Mouse (Mus musculus) myocyte (in vitro differentiated cells): ENCODE results near the gene Rai1. TPM values are rescaled to one million over a fixed set of nuclear protein-coding genes. Genes with fewer than 3 reads are reported as not detected.

Experiments
- H3K27me3 ChIP-seq: one replicate; pipeline ENCODE4 v1.6.1; 2011; ENCODE audit not compliant: control insufficient read depth, insufficient read depth, insufficient read length
- H3K36me3 ChIP-seq: one replicate; pipeline ENCODE4 v1.6.1; 2011; ENCODE audit not compliant: control insufficient read depth, insufficient read depth
- H3K4me2 ChIP-seq: one replicate; pipeline ENCODE4 v1.6.1; 2011; ENCODE audit warnings: low read depth, control low read depth
- H3K4me3 ChIP-seq: one replicate; pipeline ENCODE4 v1.5.1; 2011; ENCODE audit warnings: mild to moderate bottlenecking, control low read depth, moderate library complexity
- H3K79me2 ChIP-seq: one replicate; pipeline ENCODE4 v1.6.1; 2011; ENCODE audit not compliant: control insufficient read depth, insufficient read depth
- H3ac ChIP-seq: one replicate; pipeline ENCODE4 v1.6.1; 2011; ENCODE audit not compliant: control insufficient read depth, insufficient read length
- CEBPB ChIP-seq: IDR thresholded peaks from 2 replicates; pipeline ENCODE4 v1.6.1; 2011; ENCODE audit warnings: mild to moderate bottlenecking, moderate library complexity; ENCODE audit not compliant: poor library complexity, insufficient read depth, severe bottlenecking
- E2F4 ChIP-seq: IDR thresholded peaks from one replicate; pipeline ENCODE4 v1.6.1; 2011; ENCODE audit warnings: mild to moderate bottlenecking, control low read depth, moderate library complexity; ENCODE audit not compliant: insufficient read depth
- MAX ChIP-seq: IDR thresholded peaks from one replicate; pipeline ENCODE4 v1.6.1; 2011; ENCODE audit warnings: low read depth, mild to moderate bottlenecking, control low read depth
- MYOD1 ChIP-seq, 3 experiments: IDR thresholded peaks; one replicate each; pipeline ENCODE4 v1.6.1; 2011; ENCODE audit warnings: control low read depth in 2 of 3, low read depth in 2 of 3, mild to moderate bottlenecking in 2 of 3, moderate library complexity in 1 of 3; ENCODE audit not compliant: insufficient read length in 2 of 3, control insufficient read depth in 1 of 3
- MYOG ChIP-seq, 3 experiments: IDR thresholded peaks; one replicate each; pipeline ENCODE4 v1.6.1; 2011; ENCODE audit warnings: control low read depth in 2 of 3, low read depth in 2 of 3, mild to moderate bottlenecking in 2 of 3; ENCODE audit not compliant: insufficient read length in 2 of 3, control insufficient read depth in 1 of 3, insufficient read depth in 1 of 3
- POLR2A ChIP-seq: IDR thresholded peaks from one replicate; pipeline ENCODE4 v1.6.1; 2011; ENCODE audit warnings: low read depth, mild to moderate bottlenecking, control low read depth, moderate library complexity; ENCODE audit not compliant: insufficient read length
- POLR2AphosphoS2 ChIP-seq: IDR thresholded peaks from one replicate; pipeline ENCODE4 v1.6.1; 2011; ENCODE audit warnings: low read depth, control low read depth; ENCODE audit not compliant: insufficient read length
- REST ChIP-seq: IDR thresholded peaks from one replicate; pipeline ENCODE4 v1.6.1; 2011; ENCODE audit warnings: mild to moderate bottlenecking, control low read depth, moderate library complexity; ENCODE audit not compliant: insufficient read depth, insufficient read length
- SRF ChIP-seq: IDR thresholded peaks from one replicate; pipeline ENCODE4 v1.6.1; 2011; ENCODE audit warnings: low read depth; ENCODE audit not compliant: control insufficient read depth, insufficient read length
- TCF12 ChIP-seq: IDR thresholded peaks from one replicate; pipeline ENCODE4 v1.6.1; 2011; ENCODE audit warnings: mild to moderate bottlenecking, control low read depth; ENCODE audit not compliant: poor library complexity, insufficient read depth, severe bottlenecking
- TCF3 ChIP-seq: IDR thresholded peaks from one replicate; pipeline ENCODE4 v1.6.1; 2011; ENCODE audit warnings: low read depth, control low read depth; ENCODE audit not compliant: insufficient read length
- USF1 ChIP-seq: IDR thresholded peaks from one replicate; pipeline ENCODE4 v1.6.1; 2011; ENCODE audit warnings: low read depth, mild to moderate bottlenecking, control low read depth, moderate library complexity
- polyA plus RNA-seq: library from polyadenylated mRNA; unstranded; fragments of >200 nt; fragmentation: generic; extraction: Trizol; gene quantifications from one replicate; pipeline ENCODE4 v1.2.1, GENCODE M21; 2012; ENCODE audit warnings: missing spikeins

Rai1 gene
- polyA plus RNA-seq, 1 experiment: 26.0 TPM

GRCm38 (mm10) chr11:60176182-60176974, 71.6 kb downstream of the Rai1 start:
- peak overlapping the region; percentile 71 for H3ac ChIP-seq
- peak overlapping the region; percentile 29 for H3K4me3 ChIP-seq
- peak overlapping the region; percentile 83 for H3K4me2 ChIP-seq
- H3K36me3 ChIP-seq: no peaks in the 10 kb centered on the region
- H3K27me3 ChIP-seq: no peaks in the 10 kb centered on the region
- H3K79me2 ChIP-seq: peaks cover 31% of the 10 kb centered on the region
- TF ChIP-seq TCF3: peak; percentile 27
- peak in 2 of 3 experiments; percentile 83 to 91 for TF ChIP-seq MYOD1 (IDR thresholded peaks at IDR 0.05; ENCODE audit: control insufficient read depth in 1 of 3, insufficient read length in 2 of 3, low read depth in 2 of 3)
- no peak for TF ChIP-seq E2F4
- TF ChIP-seq TCF12: peak; percentile 30
- peak; percentile 44 to 84 (median 65) for TF ChIP-seq MYOG (IDR thresholded peaks at IDR 0.05; ENCODE audit: control insufficient read depth in 1 of 3, insufficient read depth in 1 of 3, insufficient read length in 2 of 3, low read depth in 2 of 3)
- TF ChIP-seq MAX: no peak
- TF ChIP-seq CEBPB: no peak
- peak; percentile 47 for TF ChIP-seq POLR2A

- Histone ChIP-seq H3K36me3 (no peaks in the 10 kb centered on the region), H3K79me2 (peaks cover 35% of the 10 kb centered on the region), H3K4me2 (peak overlapping the region; percentile 83), H3ac (peak overlapping the region; percentile 71), H3K27me3 (no peaks in the 10 kb centered on the region), H3K4me3 (peak overlapping the region; percentile 29)
- no peak for TF ChIP-seq CEBPB
- no peak for TF ChIP-seq POLR2AphosphoS2
- no peak for TF ChIP-seq MYOG (IDR thresholded peaks at IDR 0.05; ENCODE audit: control insufficient read depth in 1 of 3, insufficient read depth in 1 of 3, insufficient read length in 2 of 3, low read depth in 2 of 3)
- no peak for TF ChIP-seq TCF12
- no peak for TF ChIP-seq SRF
- no peak for TF ChIP-seq MYOD1 (IDR thresholded peaks at IDR 0.05; ENCODE audit: control insufficient read depth in 1 of 3, insufficient read length in 2 of 3, low read depth in 2 of 3)
- TF ChIP-seq TCF3: no peak
- TF ChIP-seq POLR2A: no peak
- no peak for TF ChIP-seq E2F4
- TF ChIP-seq REST: no peak
- TF ChIP-seq MAX: no peak
- no peak for TF ChIP-seq USF1
Observed at GRCm38 (mm10) chr11:60176975-60177657, 72.3 kb downstream of the Rai1 start.

GRCm38 (mm10) chr11:60178005-60178404, 73.2 kb downstream of the Rai1 start:
- TF ChIP-seq TCF3 (no peak), CEBPB (no peak), TCF12 (no peak), MYOG (IDR thresholded peaks at IDR 0.05; ENCODE audit: control insufficient read depth in 1 of 3, insufficient read depth in 1 of 3, insufficient read length in 2 of 3, low read depth in 2 of 3) (no peak), SRF (no peak), POLR2A (no peak), POLR2AphosphoS2 (no peak), USF1 (no peak), E2F4 (no peak), MAX (no peak), MYOD1 (IDR thresholded peaks at IDR 0.05; ENCODE audit: control insufficient read depth in 1 of 3, insufficient read length in 2 of 3, low read depth in 2 of 3) (no peak), REST (no peak)
- no peaks in the 10 kb centered on the region for H3K36me3 ChIP-seq
- peaks cover 35% of the 10 kb centered on the region for H3K79me2 ChIP-seq
- no peaks in the 10 kb centered on the region for H3K27me3 ChIP-seq
- no peak overlapping the region for H3K4me2 ChIP-seq
- no peak overlapping the region for H3ac ChIP-seq
- H3K4me3 ChIP-seq: no peak overlapping the region

- Histone ChIP-seq H3K36me3 (no peaks in the 10 kb centered on the region), H3K27me3 (no peaks in the 10 kb centered on the region), H3K79me2 (peaks cover 35% of the 10 kb centered on the region), H3K4me3 (no peak overlapping the region), H3K4me2 (no peak overlapping the region), H3ac (no peak overlapping the region)
- TF ChIP-seq TCF12 (no peak), MAX (no peak), CEBPB (no peak), USF1 (no peak), MYOD1 (IDR thresholded peaks at IDR 0.05; ENCODE audit: control insufficient read depth in 1 of 3, insufficient read length in 2 of 3, low read depth in 2 of 3) (no peak), TCF3 (no peak), POLR2AphosphoS2 (no peak), REST (no peak), SRF (no peak), E2F4 (no peak), POLR2A (no peak), MYOG (IDR thresholded peaks at IDR 0.05; ENCODE audit: control insufficient read depth in 1 of 3, insufficient read depth in 1 of 3, insufficient read length in 2 of 3, low read depth in 2 of 3) (no peak)
Observed at GRCm38 (mm10) chr11:60178506-60178905, 73.7 kb downstream of the Rai1 start.
